Mouse (Mus musculus) kidney, adult 2 months (tissue): ENCODE results near the gene D430041D05Rik.

ENCODE experiments used
- CTCF ChIP-seq: fragments of 200-500 bp; conservative IDR thresholded peaks from 2 replicates; pipeline ENCODE4 v1.5.1; 2011; ENCODE audit warnings: low read depth, mild to moderate bottlenecking, control low read depth, low read length, moderate library complexity, mixed read lengths; ENCODE audit not compliant: insufficient read depth, insufficient read length
- POLR2A ChIP-seq: fragments of 200-500 bp; IDR thresholded peaks from one replicate; pipeline ENCODE4 v1.6.1; 2011; ENCODE audit warnings: low read depth, low read length, control low read depth

GRCm38 (mm10) chr2:104120312-104120711, 290.5 kb downstream of the D430041D05Rik start:
- TF ChIP-seq POLR2A (no peak), CTCF (0 out of 2 replicates have a peak, but pooled peaks have one; percentile 12)
